Mouse (Mus musculus) limb, embryonic 15.5 days (tissue): ENCODE data around the gene D630039A03Rik. TPM values are rescaled to one million over a fixed set of nuclear protein-coding genes. Genes with fewer than 3 reads are reported as not detected.

Experiments used
- ATAC-seq: fragments of 200-750 bp; cut with Nextera tagmentation; 2 replicates; pipeline ENCODE4 v1.8.0; 2017; ENCODE audit warnings: low read depth, moderate TSS enrichment; ENCODE audit not compliant: insufficient number of reproducible peaks, low FRiP score, low TSS enrichment
- H3K27ac ChIP-seq: fragments of 300-500 bp; sonication (generic); 2 replicates; pipeline ENCODE4 v1.5.1; 2015; ENCODE audit warnings: moderate library complexity, mild to moderate bottlenecking, inconsistent platforms
- H3K27me3 ChIP-seq: fragments of 300-500 bp; sonication (generic); 2 replicates; pipeline ENCODE4 v1.6.1; 2015; ENCODE audit warnings: inconsistent platforms
- H3K36me3 ChIP-seq: fragments of 300-500 bp; sonication (generic); 2 replicates; pipeline ENCODE4 v1.6.1; 2015; ENCODE audit warnings: inconsistent platforms
- H3K4me1 ChIP-seq: fragments of 300-500 bp; sonication (generic); 2 replicates; pipeline ENCODE4 v1.6.1; 2015; ENCODE audit warnings: inconsistent platforms
- H3K4me2 ChIP-seq: fragments of 300-500 bp; sonication (generic); 2 replicates; pipeline ENCODE4 v1.6.1; 2015; ENCODE audit warnings: mild to moderate bottlenecking, inconsistent platforms
- H3K4me3 ChIP-seq: fragments of 300-500 bp; sonication (generic); 2 replicates; pipeline ENCODE4 v1.5.1; 2015; ENCODE audit warnings: mild to moderate bottlenecking, inconsistent platforms
- H3K9ac ChIP-seq: fragments of 300-500 bp; sonication (generic); 2 replicates; pipeline ENCODE4 v1.6.1; 2015; ENCODE audit warnings: inconsistent platforms
- H3K9me3 ChIP-seq: fragments of 300-500 bp; sonication (generic); 2 replicates; pipeline ENCODE4 v1.6.1; 2016; ENCODE audit warnings: inconsistent platforms
- WGBS: fragments of 180-500 bp; shearing (Covaris S2); methylation state at CpG from one replicate; pipeline ENCODE4 v1.1.7; 2015; 5-methylcytosine and 5-hydroxymethylcytosine counted together
- polyA plus RNA-seq: library from polyadenylated mRNA; unstranded; fragments of >200 nt; fragmentation: Nextera tagmentation; extraction: Ambion mirVana; gene quantifications from 2 replicates; pipeline ENCODE4 v1.2.1, GENCODE M21; 2015

Gene D630039A03Rik
- polyA plus RNA-seq, 1 experiment from 2014 or later: 0.12 TPM

GRCm38 (mm10) chr4:57884511-57884910 is 31.6 kb downstream of the D630039A03Rik start:
- Histone ChIP-seq H3K27me3 (no peaks in the 10 kb centered on the region), H3K27ac (no peak overlapping the region), H3K4me2 (no peak overlapping the region), H3K4me1 (peaks cover 20% of the 10 kb centered on the region), H3K4me3 (no peak overlapping the region), H3K9ac (no peak overlapping the region), H3K9me3 (no peaks in the 10 kb centered on the region), H3K36me3 (no peaks in the 10 kb centered on the region)
- no peak for ATAC-seq
- 73% methylated on average over 3 of the region's 3 CpGs for WGBS

GRCm38 (mm10) chr4:57883520-57884421 is 32.3 kb downstream of the D630039A03Rik start:
- Histone ChIP-seq H3K9ac (no peak overlapping the region), H3K4me3 (no peak overlapping the region), H3K27me3 (no peaks in the 10 kb centered on the region), H3K4me1 (peaks cover 20% of the 10 kb centered on the region), H3K9me3 (no peaks in the 10 kb centered on the region), H3K27ac (no peak overlapping the region), H3K36me3 (no peaks in the 10 kb centered on the region), H3K4me2 (no peak overlapping the region)
- 67% methylated on average over 7 of the region's 7 CpGs for whole genome bisulfite sequencing
- no peak for ATAC-seq

- Histone ChIP-seq H3K9me3 (no peaks in the 10 kb centered on the region), H3K27ac (no peak overlapping the region), H3K4me1 (peaks cover 14% of the 10 kb centered on the region), H3K27me3 (no peaks in the 10 kb centered on the region), H3K4me2 (no peak overlapping the region), H3K36me3 (no peaks in the 10 kb centered on the region), H3K4me3 (no peak overlapping the region), H3K9ac (no peak overlapping the region)
- no peak for ATAC-seq
- 17% methylated on average over 6 of the region's 6 CpGs for WGBS
Measured at GRCm38 (mm10) chr4:57879804-57880357, 36.2 kb downstream of the D630039A03Rik start.

GRCm38 (mm10) chr4:57879137-57879536 is 37.0 kb downstream of the D630039A03Rik start:
- Histone ChIP-seq H3K4me2 (no peak overlapping the region), H3K36me3 (no peaks in the 10 kb centered on the region), H3K27me3 (no peaks in the 10 kb centered on the region), H3K4me1 (peaks cover 10% of the 10 kb centered on the region), H3K9ac (no peak overlapping the region), H3K27ac (no peak overlapping the region), H3K9me3 (no peaks in the 10 kb centered on the region), H3K4me3 (no peak overlapping the region)
- 89% methylated on average over 5 of the region's 5 CpGs for WGBS
- no peak for ATAC-seq

- H3K27ac ChIP-seq: no peak overlapping the region
- H3K36me3 ChIP-seq: no peaks in the 10 kb centered on the region
- H3K9ac ChIP-seq: no peak overlapping the region
- no peaks in the 10 kb centered on the region for H3K27me3 ChIP-seq
- no peaks in the 10 kb centered on the region for H3K9me3 ChIP-seq
- H3K4me2 ChIP-seq: no peak overlapping the region
- 61% methylated on average over 10 of the region's 10 CpGs for WGBS
- H3K4me1 ChIP-seq: peaks cover 8% of the 10 kb centered on the region; the same call in 1 of the 2 replicates
- ATAC-seq: no peak
- no peak overlapping the region for H3K4me3 ChIP-seq
Measured at GRCm38 (mm10) chr4:57867454-57867853, 48.6 kb downstream of the D630039A03Rik start.

- H3K36me3 ChIP-seq: no peaks in the 10 kb centered on the region
- WGBS: 69% methylated on average over 9 of the region's 9 CpGs
- H3K4me2 ChIP-seq: no peak overlapping the region
- ATAC-seq: no peak
- no peak overlapping the region for H3K4me3 ChIP-seq
- no peak overlapping the region for H3K27ac ChIP-seq
- H3K27me3 ChIP-seq: no peaks in the 10 kb centered on the region
- no peak overlapping the region for H3K9ac ChIP-seq
- H3K4me1 ChIP-seq: peaks cover 12% of the 10 kb centered on the region
- H3K9me3 ChIP-seq: no peaks in the 10 kb centered on the region
Measured at GRCm38 (mm10) chr4:57866990-57867389, 49.1 kb downstream of the D630039A03Rik start.

- no peak overlapping the region for H3K27ac ChIP-seq
- no peak overlapping the region for H3K4me3 ChIP-seq
- no peak overlapping the region for H3K4me2 ChIP-seq
- H3K4me1 ChIP-seq: peaks cover 18% of the 10 kb centered on the region
- H3K27me3 ChIP-seq: no peaks in the 10 kb centered on the region
- H3K9me3 ChIP-seq: no peaks in the 10 kb centered on the region
- ATAC-seq: no peak
- no peaks in the 10 kb centered on the region for H3K36me3 ChIP-seq
- H3K9ac ChIP-seq: no peak overlapping the region
- WGBS: 15% methylated on average over 2 of the region's 2 CpGs
Measured at GRCm38 (mm10) chr4:57866088-57866487, 50.0 kb downstream of the D630039A03Rik start.

GRCm38 (mm10) chr4:57862269-57862986 is 53.7 kb downstream of the D630039A03Rik start:
- WGBS: 50% methylated on average over 9 of the region's 9 CpGs
- Histone ChIP-seq H3K27ac (peak overlapping the region; percentile 17), H3K9me3 (no peaks in the 10 kb centered on the region), H3K4me2 (no peak overlapping the region), H3K36me3 (peaks cover 10% of the 10 kb centered on the region), H3K4me1 (peaks cover 25% of the 10 kb centered on the region), H3K9ac (no peak overlapping the region), H3K27me3 (no peaks in the 10 kb centered on the region), H3K4me3 (no peak overlapping the region)
- no peak for ATAC-seq

- Histone ChIP-seq H3K36me3 (peaks cover 15% of the 10 kb centered on the region), H3K4me2 (no peak overlapping the region)
- no peak for ATAC-seq
Measured at GRCm38 (mm10) chr4:57861856-57862255, 54.2 kb downstream of the D630039A03Rik start.

GRCm38 (mm10) chr4:57861166-57861565 is 54.9 kb downstream of the D630039A03Rik start:
- ATAC-seq: no peak
- H3K9ac ChIP-seq: no peak overlapping the region
- 61% methylated on average over 6 of the region's 6 CpGs for WGBS
- peaks cover 22% of the 10 kb centered on the region for H3K36me3 ChIP-seq
- H3K9me3 ChIP-seq: no peaks in the 10 kb centered on the region
- no peak overlapping the region; the same call in 1 of the 2 replicates for H3K27ac ChIP-seq
- H3K4me2 ChIP-seq: no peak overlapping the region
- H3K4me1 ChIP-seq: peaks cover 25% of the 10 kb centered on the region
- no peaks in the 10 kb centered on the region for H3K27me3 ChIP-seq
- no peak overlapping the region for H3K4me3 ChIP-seq

More at GRCm38 (mm10) chr4:57861856-57862255, 54.2 kb downstream of the D630039A03Rik start:
- Histone ChIP-seq H3K9me3 (no peaks in the 10 kb centered on the region), H3K27me3 (no peaks in the 10 kb centered on the region), H3K27ac (peak overlapping the region; percentile 17), H3K4me3 (no peak overlapping the region), H3K4me1 (peaks cover 25% of the 10 kb centered on the region), H3K9ac (no peak overlapping the region)
- WGBS: 27% methylated on average over 8 of the region's 8 CpGs

- Histone ChIP-seq H3K9me3 (no peaks in the 10 kb centered on the region), H3K9ac (no peak overlapping the region), H3K27me3 (no peaks in the 10 kb centered on the region), H3K4me3 (no peak overlapping the region), H3K4me2 (no peak overlapping the region), H3K4me1 (peaks cover 20% of the 10 kb centered on the region), H3K36me3 (peaks cover 32% of the 10 kb centered on the region), H3K27ac (no peak overlapping the region)
- no peak for ATAC-seq
- 72% methylated on average over 6 of the region's 6 CpGs for WGBS
Measured at GRCm38 (mm10) chr4:57860204-57860611, 55.9 kb downstream of the D630039A03Rik start.
